Mouse (Mus musculus) gastrocnemius, postnatal 14 days (tissue): Measurements from ENCODE around the gene Rgs3. TPM values are rescaled to one million over a fixed set of nuclear protein-coding genes. Genes with fewer than 3 reads are reported as not detected.

ENCODE experiments used
- total RNA-seq, 2 experiments: library from RNA; stranded (reverse); gene quantifications; 2 replicates each; pipeline ENCODE4 v1.2.3; 2021

Rgs3 gene
- total RNA-seq, 2 experiments from 2014 or later = 17.2 to 18.5 TPM

Other genes starting within 250 kb of the Rgs3 start
- gene Fkbp15, start 199.3 kb upstream of the Rgs3 start, total RNA-seq = 10 to 100 TPM; 14.4 to 15.9 TPM
- gene Slc31a1, start 199.1 kb upstream of the Rgs3 start, total RNA-seq = 10 to 100 TPM; 12.2 to 13.3 TPM
- gene Cdc26, start 151.2 kb upstream of the Rgs3 start, total RNA-seq = 10 to 100 TPM; 40.5 to 46.3 TPM
- gene Prpf4, start 151.1 kb upstream of the Rgs3 start, total RNA-seq = 10 to 100 TPM; 13.7 to 13.8 TPM
- gene Rnf183, start 124.6 kb upstream of the Rgs3 start, total RNA-seq = not detected
- gene Wdr31, start 89.0 kb upstream of the Rgs3 start, total RNA-seq = under 1 TPM; 0.31 to 0.37 TPM
- gene Bspry, start 79.8 kb upstream of the Rgs3 start, total RNA-seq = under 1 TPM; 0.24 to 0.53 TPM
- gene Hdhd3, start 56.4 kb upstream of the Rgs3 start, total RNA-seq = 1 to 10 TPM; 3.1 to 3.5 TPM
- 10 to 100 TPM; 21.9 to 22.1 TPM for gene Alad, start 39.9 kb upstream of the Rgs3 start, total RNA-seq
- 10 to 100 TPM; 15.8 to 16.9 TPM for gene Pole3, start 34.8 kb upstream of the Rgs3 start, total RNA-seq
- gene 4933430I17Rik, start 34.5 kb upstream of the Rgs3 start, total RNA-seq = under 1 TPM; 0.33 to 0.45 TPM